Mouse (Mus musculus) frontal cortex, postnatal 36 days (tissue): Measurements from ENCODE around the gene 1810010H24Rik.
A peak's percentile ranks its signal among the peaks of the same experiment; 100 is the strongest.
"Not testable (repeated sequence)": the region's sequence is repeated elsewhere in the genome, so short reads cannot be mapped to it uniquely, and the experiment has no call there.

Experiments used
- DNase-seq, 2 experiments: peaks; one replicate each; pipeline ENCODE4 v3.0.0; 2022; ENCODE audit warnings: low spot score in 2 of 2

The 1810010H24Rik gene

GRCm38 (mm10) chr11:107012324-107013017 lies 13.0 kb upstream of the 1810010H24Rik start:
- DNase-seq = peak; percentile 100

DNA sequence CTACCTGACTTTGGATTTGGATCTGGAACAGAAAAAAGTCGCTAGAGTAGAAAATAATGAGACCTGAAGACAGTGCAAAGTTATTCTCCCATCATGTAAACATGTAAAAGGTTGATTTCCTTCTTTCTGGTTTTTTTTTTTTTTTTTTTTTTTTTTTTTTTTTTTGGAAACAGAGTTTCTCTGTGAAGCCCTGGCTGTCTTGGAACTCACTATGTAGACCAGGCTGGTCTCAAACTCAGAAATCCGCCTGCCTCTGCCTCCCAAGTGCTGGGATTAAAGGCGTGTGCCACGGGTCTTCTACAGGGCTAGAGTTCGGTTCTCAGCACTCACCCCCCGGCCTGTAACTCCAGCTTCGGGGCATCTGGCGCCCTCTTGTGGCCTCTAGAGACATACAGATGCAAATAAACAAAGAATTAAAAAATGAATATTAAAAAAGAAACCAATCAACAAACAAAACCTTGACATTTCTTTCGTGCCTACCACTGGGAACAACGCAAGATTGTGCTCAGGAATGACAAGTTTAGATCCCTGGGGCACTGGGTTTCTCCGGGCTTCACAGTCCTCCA lies 11.4 kb upstream of the 1810010H24Rik start:
- DNase-seq = no peak

DNA sequence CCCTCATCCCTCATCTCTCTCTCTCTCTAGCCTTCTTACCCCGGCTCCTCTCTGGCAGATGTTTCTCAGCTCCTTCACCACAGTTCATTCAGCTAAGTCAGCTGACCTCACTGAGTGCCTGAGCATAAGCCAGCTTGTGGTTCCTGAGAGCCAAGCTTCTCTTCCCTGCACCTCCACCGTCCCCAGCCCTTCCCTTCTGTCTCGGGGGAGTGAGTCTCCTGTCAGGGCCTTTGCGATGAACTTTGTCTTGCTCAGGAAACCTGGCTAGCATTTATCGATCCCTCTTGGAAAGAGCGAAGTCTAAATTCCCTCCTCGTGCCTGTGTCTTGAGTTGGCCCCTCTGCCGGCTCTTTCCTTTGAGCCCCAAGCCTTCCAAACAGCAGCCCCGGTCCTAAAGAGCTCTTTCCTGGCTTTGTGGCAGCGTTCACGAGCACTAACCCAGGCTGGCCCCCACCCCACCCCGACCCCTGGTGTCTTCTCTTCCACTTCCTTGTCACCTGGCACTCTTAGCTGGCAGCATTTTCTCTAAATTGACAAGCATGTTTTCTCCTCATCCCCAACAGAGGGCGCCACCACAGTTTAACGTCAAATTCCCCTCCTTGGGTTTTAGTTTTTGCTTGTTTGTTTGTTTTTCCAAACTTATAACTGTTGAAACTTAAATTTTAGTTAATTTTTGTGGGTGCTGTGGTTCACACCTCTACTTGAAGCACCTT lies 10.7 kb upstream of the 1810010H24Rik start:
- DNase-seq = no peak

GRCm38 (mm10) chr11:107015535-107016187 lies 9.8 kb upstream of the 1810010H24Rik start:
- not testable (repeated sequence) for DNase-seq

DNA sequence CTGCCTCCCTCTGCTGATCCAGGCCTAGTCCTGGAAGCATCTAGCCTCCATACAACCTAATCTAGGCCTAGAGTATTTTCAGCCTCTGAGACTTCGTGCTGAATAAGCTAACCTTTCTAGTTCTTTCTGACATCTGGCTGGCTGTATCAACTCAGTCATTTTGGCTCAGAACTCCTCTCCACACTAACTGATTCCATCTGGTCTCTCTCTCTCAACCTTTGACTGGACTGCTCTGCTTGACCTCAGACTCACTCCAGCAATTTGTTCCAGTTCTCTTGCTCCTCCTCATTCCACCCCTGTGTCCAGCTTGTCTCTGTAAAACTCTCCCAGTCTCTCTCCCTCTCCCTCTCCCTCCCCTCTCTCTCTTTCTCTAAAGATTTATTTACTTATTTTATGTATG lies 8.6 kb upstream of the 1810010H24Rik start:
- DNase-seq = no peak

- DNase-seq = no peak
Measured at GRCm38 (mm10) chr11:107017339-107017886, 8.1 kb upstream of the 1810010H24Rik start.

DNA sequence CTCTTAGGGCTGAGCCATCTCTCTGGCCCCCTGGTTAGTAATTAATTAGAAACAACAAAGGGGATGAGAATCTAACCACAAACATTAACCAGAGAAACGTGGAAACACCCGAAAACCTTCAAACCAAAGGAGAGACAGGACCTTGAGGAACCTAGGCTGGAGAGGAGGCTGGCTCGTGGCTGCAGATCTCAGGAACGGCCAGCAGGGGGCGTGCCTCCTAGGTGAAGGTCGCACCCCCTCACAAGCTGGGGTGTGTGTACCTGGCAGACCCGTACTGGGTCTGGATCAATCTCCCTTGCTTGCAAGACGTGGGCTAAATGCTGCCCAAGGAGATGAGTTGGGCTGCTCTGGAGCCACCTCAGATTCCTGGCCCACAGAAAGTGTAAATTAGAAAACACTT lies 6.9 kb upstream of the 1810010H24Rik start:
- DNase-seq = no peak

DNA sequence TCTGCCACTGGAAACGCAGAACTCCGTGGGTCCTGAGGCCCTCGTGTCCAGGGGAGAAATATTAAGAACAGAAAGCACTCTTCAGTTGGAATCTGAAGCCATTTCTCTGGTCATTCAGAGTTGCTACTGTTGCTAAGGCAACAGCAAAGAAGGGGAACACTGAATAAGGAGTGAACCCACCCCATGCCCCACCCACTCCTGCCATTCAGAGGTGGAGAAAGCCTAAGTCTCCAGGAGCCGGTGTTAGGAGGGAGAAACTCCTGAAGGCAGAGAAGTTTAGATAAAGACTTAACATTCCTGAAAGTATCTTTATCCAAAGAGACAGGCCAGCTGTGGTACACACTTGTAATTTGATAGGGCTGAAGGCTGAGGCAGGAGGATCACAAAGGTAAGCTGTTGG lies 6.2 kb upstream of the 1810010H24Rik start:
- DNase-seq = no peak

DNA sequence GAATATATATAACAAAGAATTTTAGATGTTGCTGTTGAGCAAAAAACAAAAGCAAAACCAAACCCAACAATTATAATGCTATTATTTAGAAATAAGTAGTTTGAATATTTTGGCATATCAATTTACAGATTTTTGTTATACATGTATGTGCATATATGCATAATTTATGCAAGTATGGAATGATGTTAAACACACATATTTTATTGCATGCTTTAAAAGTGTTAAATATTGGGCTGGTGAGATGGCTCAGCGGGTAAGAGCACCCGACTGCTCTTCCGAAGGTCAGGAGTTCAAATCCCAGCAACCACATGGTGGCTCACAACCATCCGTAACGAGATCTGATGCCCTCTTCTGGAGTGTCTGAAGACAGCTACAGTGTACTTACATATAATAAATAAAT lies 5.8 kb upstream of the 1810010H24Rik start:
- DNase-seq = not testable (repeated sequence)

GRCm38 (mm10) chr11:107022050-107022683 lies 3.3 kb upstream of the 1810010H24Rik start:
- no peak for DNase-seq

GRCm38 (mm10) chr11:107024406-107024805 lies 1.1 kb upstream of the 1810010H24Rik start:
- DNase-seq = no peak

DNA sequence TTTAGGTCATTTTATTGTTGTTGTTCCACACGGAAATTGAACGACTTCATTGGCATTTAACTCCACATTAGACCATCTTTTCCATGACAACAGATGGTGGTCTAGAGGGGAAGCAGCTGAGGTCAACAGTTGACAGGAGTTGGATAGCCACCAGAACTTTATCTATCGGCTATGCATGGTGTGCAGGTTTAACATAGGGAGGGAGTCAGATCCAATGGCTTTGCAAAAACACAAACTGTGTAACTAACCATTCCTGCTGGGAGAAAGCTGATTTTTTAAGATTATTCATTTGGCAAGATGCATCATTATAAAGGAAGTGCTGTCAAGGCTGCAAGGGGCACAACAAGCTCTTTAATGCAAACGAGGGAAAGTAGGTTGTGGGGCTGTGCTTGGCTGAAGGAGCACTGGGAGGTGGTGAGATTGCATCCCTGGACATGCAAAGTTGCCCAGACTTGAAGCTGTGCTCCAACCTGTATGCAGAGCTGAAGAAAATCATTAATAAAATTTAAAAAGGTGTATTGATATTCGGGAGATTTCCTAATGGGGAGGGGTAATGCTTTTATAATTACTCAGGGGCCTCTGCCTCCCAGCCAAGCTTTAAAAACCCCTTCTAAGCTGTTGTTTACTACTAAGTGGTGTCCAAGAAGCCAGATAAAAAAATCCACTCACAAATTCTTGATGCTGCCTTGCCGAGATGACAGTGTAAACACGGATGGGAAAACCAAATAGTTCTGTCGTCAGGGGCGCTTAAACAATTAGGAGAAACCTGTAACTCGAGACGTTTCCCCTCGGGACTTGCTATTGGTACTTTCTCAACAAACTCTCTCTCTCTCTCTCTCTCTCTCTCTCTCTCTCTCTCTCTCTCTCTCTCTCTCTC lies 1.3 kb downstream of the 1810010H24Rik start:
- DNase-seq = no peak

- DNase-seq = peak; percentile 84 to 88
Measured at GRCm38 (mm10) chr11:107027431-107028274, 2.2 kb downstream of the 1810010H24Rik start.

DNA sequence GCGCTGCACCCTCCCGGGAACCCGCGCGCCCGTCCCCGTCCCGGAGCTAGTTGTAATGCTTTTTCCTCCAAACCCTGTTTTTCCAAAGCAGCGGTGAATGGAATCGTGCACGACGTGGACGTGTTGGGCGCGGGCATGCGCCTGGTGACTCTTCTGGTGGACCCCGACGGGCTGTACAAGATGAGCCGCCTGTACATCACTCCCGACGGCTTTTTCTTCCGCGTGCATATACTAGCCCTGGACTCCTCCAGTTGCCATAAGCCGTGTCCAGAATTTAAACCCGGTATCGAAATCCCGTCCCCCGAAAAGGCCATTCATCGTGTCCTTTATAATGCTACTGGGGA lies 2.8 kb downstream of the 1810010H24Rik start:
- no peak for DNase-seq

DNA sequence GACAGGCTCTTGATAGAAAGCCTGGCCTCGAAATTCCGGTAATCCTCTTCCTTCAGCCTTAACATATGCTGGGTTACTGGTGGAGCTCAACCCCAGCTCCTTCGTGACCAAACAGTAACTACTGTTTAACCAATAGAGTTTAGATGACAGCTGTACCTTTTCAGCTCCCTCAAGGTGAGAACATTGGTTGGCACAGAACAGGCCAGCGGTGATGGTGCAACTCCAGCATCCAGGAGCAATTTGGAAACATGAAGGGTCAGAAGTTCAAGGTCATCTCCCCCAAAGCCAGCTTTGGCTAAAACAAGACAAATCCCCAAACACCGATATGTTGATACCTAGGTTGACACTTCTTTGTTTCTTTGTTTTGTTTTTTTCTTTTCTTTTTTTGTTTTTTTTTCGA lies 3.3 kb downstream of the 1810010H24Rik start:
- DNase-seq = no peak

- DNase-seq = no peak
Measured at GRCm38 (mm10) chr11:107029536-107029935, 4.1 kb downstream of the 1810010H24Rik start.

DNA sequence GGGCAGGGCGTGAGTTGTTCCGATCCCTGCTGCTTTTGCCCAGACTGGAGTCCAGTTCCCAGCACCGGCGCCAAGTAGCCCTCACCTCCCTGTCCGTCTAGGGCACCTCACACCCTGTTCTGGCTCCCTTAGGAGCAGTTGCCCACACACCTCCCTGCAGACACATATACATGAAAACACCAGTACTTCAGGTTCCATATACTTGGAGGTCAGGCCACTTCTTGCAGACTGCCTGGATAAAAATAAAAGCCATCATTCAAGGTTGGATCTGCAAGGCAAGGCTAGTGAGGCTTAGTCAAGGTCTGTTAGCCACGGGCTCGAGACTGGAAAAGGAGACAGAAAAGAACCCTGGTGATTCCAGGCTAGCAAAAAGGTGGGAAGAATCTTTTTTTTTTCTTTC lies 6.2 kb downstream of the 1810010H24Rik start:
- DNase-seq = no peak

GRCm38 (mm10) chr11:107034085-107034810 lies 8.8 kb downstream of the 1810010H24Rik start:
- DNase-seq = no peak

DNA sequence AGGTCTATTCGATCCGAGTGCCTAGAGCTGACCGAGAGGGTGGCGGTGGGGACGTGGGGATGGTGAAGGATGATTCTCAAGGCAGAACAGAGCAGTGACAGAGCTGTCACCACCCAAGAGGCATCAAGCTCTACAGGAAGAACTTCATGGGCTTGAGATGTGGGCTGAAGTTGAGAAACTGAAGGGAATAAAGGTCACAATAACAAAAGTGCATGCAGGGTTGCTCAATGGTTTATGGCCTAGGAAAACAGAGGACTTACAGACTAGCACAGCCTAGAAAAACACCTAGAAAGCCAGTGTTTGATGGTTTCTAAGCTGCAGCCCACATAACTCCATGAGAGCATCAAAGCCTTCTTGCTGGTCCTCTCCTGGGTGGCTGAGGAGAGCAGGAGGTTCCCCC lies 13.9 kb downstream of the 1810010H24Rik start:
- DNase-seq = no peak
